Mouse (Mus musculus) lung, postnatal 0 days (tissue): ENCODE data around the gene Snf8. TPM values are rescaled to one million over a fixed set of nuclear protein-coding genes. Genes with fewer than 3 reads are reported as not detected.

Experiments used
- ATAC-seq: fragments of 200-750 bp; cut with Nextera tagmentation; 2 replicates; pipeline ENCODE4 v1.8.0; 2017; ENCODE audit warnings: moderate library complexity
- DNase-seq: peaks from one replicate; pipeline ENCODE4 v3.0.0-alpha.2; 2016; ENCODE audit warnings: low spot score
- H3K27ac ChIP-seq: fragments of 300-500 bp; sonication (generic); 2 replicates; pipeline ENCODE4 v1.5.1; 2014; ENCODE audit warnings: antibody characterized with exemption, mild to moderate bottlenecking, low read length, mixed read lengths
- H3K27me3 ChIP-seq: fragments of 300-500 bp; sonication (generic); replicated peaks from 2 replicates; pipeline ENCODE4 v1.6.1; 2014; ENCODE audit warnings: low read length, mixed read lengths; ENCODE audit not compliant: insufficient read depth
- H3K36me3 ChIP-seq: fragments of 300-500 bp; sonication (generic); 2 replicates; pipeline ENCODE4 v1.6.1; 2014; ENCODE audit warnings: low read length, mixed read lengths; ENCODE audit not compliant: insufficient read depth
- H3K4me1 ChIP-seq: fragments of 300-500 bp; sonication (generic); 2 replicates; pipeline ENCODE4 v1.6.1; 2014; ENCODE audit warnings: antibody characterized with exemption, low read depth, low read length, mixed read lengths; ENCODE audit not compliant: insufficient read depth
- H3K4me2 ChIP-seq: fragments of 300-500 bp; sonication (generic); replicated peaks from 2 replicates; pipeline ENCODE4 v1.6.1; 2014; ENCODE audit warnings: low read depth, mild to moderate bottlenecking, low read length, moderate library complexity, mixed read lengths
- H3K4me3 ChIP-seq: fragments of 300-500 bp; sonication (generic); 2 replicates; pipeline ENCODE4 v1.5.1; 2014; ENCODE audit warnings: low read depth, low read length
- H3K9ac ChIP-seq: fragments of 300-500 bp; sonication (generic); replicated peaks from 2 replicates; pipeline ENCODE4 v1.6.1; 2014; ENCODE audit warnings: low read depth, mild to moderate bottlenecking
- H3K9me3 ChIP-seq: fragments of 300-500 bp; sonication (generic); 2 replicates; pipeline ENCODE4 v1.6.1; 2016; ENCODE audit warnings: low read length, mixed read lengths
- CTCF ChIP-seq: IDR thresholded peaks from 2 replicates; pipeline ENCODE4 v1.5.1; 2016; ENCODE audit warnings: antibody characterized with exemption, mild to moderate bottlenecking
- EP300 ChIP-seq: IDR thresholded peaks from 2 replicates; pipeline ENCODE4 v1.6.1; 2016; ENCODE audit warnings: antibody characterized with exemption, mild to moderate bottlenecking, control low read depth
- WGBS: fragments of 180-500 bp; shearing (Covaris S2); extraction: QIAGEN DNeasy Blood & Tissue Kit; methylation state at CpG from one replicate; pipeline ENCODE4 v1.1.7; 2014; 5-methylcytosine and 5-hydroxymethylcytosine counted together
- polyA plus RNA-seq: library from polyadenylated mRNA; unstranded; fragments of >200 nt; fragmentation: Nextera tagmentation; extraction: Ambion mirVana; gene quantifications from 2 replicates; pipeline ENCODE4 v1.2.1, GENCODE M21; 2015

Snf8 gene
- polyA plus RNA-seq, 1 experiment from 2014 or later = 77.9 TPM

DNA sequence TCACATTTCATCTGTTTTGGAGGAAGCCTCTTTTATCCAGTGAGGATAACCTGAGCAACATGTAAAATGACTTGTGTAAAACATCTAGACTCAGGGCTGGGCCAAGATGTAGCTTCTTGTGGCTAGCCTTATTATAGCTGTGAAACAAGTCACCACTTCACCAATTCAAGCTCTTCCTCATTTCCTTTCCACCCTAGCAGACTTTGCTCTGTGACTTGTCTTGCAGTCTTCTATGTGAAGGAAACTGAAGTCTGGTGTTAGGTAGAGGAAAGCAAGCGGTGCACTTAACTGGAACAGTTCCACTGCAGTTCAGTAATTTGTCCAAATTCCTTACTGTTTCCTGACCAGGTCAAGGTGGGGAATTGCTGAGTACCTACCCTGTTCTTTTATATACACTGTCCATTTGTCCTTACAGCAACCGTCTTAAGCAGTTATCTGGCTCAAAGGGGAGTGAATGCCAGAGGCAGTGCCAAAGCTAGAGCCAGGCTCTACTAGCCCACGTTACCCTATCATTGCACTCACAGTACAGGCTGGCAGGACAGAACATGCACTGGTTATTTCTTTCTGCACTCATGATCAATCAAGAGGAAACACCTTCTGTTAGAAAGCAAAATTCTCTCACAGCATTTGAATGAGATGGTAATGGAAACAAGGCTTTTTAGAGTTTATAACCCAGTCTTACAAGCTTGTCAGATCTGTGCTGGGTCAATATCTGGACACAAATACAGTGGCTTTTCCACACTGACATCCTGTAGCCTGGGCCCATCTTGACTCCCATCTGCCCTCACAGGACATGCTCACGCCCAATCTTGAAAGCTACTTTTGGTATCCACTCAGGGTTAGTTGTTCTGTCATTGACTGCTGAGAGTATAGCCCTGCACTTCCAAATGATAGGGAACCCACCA lies 13.0 kb downstream of the Snf8 start:
- Histone ChIP-seq H3K9me3 (no peaks in the 10 kb centered on the region), H3K27me3 (no peaks in the 10 kb centered on the region), H3K9ac (no peak overlapping the region), H3K4me3 (no peak overlapping the region), H3K27ac (no peak overlapping the region), H3K36me3 (peaks cover 43% of the 10 kb centered on the region; the same call in 1 of the 2 replicates), H3K4me2 (no peak overlapping the region), H3K4me1 (no peaks in the 10 kb centered on the region)
- ATAC-seq (no peak), DNase-seq (no peak)
- 80% methylated on average over 4 of the region's 4 CpGs for WGBS
- no peak for TF ChIP-seq EP300
- TF ChIP-seq CTCF = no peak

DNA sequence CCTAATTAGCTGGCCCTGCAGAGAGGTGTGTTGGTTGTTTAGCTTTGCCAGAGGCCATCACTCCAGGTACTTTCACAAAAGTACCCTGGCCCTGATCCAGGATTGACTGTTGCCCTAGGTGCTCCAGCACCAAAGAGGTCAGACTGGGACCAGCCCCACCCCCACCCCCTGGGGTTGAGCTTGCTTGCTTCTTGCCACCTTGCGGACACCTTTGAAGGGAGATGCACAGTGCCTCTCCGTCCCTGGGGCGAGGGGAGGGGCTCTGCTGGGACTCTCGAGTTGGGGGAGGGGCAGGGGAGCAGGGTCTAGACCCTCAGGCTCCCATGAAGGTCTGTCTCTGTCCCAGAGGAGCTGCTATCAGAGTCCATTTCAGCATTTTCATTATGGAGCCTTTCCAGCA lies 15.3 kb downstream of the Snf8 start:
- DNase-seq (no peak), ATAC-seq (no peak)
- H3K4me2 ChIP-seq = no peak overlapping the region
- no peaks in the 10 kb centered on the region for H3K4me1 ChIP-seq
- no peak overlapping the region for H3K9ac ChIP-seq
- no peak overlapping the region for H3K4me3 ChIP-seq
- TF ChIP-seq CTCF = no peak
- TF ChIP-seq EP300 = no peak
- H3K36me3 ChIP-seq = peaks cover 49% of the 10 kb centered on the region; the same call in 1 of the 2 replicates
- H3K9me3 ChIP-seq = no peaks in the 10 kb centered on the region
- WGBS = 81% methylated on average over 4 of the region's 4 CpGs
- no peak overlapping the region for H3K27ac ChIP-seq
- H3K27me3 ChIP-seq = no peaks in the 10 kb centered on the region

DNA sequence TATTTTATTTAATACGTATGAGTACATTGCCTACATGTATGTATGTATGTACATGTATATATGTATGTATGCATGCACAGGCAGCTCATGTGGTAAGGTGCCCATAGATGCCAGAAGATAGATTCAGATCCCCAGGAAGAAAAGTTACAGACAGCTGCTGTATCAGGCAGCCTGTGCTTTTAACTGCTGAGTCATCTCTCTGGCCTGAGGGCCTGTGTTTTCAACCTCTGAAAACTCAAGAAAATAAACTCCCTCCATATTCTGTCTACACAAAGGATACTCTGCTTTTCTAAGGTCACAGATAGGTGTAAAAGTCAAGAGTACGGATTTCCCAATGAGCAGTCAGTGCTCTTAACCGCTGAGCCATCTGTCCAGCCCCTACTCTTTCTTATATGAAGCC lies 16.2 kb downstream of the Snf8 start:
- no peaks in the 10 kb centered on the region for H3K4me1 ChIP-seq
- no peak overlapping the region for H3K9ac ChIP-seq
- WGBS = 95% methylated on average over 3 of the region's 3 CpGs
- H3K36me3 ChIP-seq = peaks cover 53% of the 10 kb centered on the region; the same call in 1 of the 2 replicates
- H3K4me3 ChIP-seq = no peak overlapping the region
- no peak overlapping the region for H3K27ac ChIP-seq
- H3K4me2 ChIP-seq = no peak overlapping the region
- no peak for DNase-seq
- no peaks in the 10 kb centered on the region for H3K27me3 ChIP-seq
- no peaks in the 10 kb centered on the region for H3K9me3 ChIP-seq
- no peak for ATAC-seq
- no peak for TF ChIP-seq EP300
- TF ChIP-seq CTCF = no peak

DNA sequence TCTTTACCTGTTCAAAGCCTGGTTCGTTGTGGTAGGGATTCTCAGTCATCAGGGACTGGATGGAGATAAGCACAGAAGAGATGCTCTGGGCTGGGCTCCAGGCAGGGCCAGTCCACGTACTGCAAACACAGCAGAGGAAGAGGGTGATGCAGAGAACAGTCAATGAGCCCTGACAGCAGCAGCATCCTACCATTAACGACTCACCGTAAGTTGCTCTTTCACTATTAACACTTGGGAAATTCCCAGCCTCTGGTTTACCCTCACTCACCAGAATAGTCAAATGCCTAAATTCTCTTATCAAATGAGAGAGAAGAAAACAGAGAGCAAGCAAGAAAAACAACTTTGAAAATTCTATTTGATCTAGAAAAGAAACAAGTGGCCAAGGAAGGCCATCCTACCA lies 23.6 kb downstream of the Snf8 start:
- DNase-seq = no peak
- Histone ChIP-seq H3K27ac (no peak overlapping the region), H3K27me3 (no peaks in the 10 kb centered on the region), H3K36me3 (peaks cover 27% of the 10 kb centered on the region; the same call in 1 of the 2 replicates), H3K4me3 (no peak overlapping the region), H3K4me1 (0 out of 2 replicates have a peak, but pooled peaks cover 2% of the 10 kb centered on the region), H3K9ac (no peak overlapping the region), H3K4me2 (no peak overlapping the region), H3K9me3 (no peaks in the 10 kb centered on the region)
- ATAC-seq = no peak
- TF ChIP-seq EP300 = no peak
- TF ChIP-seq CTCF = no peak
- WGBS = 93% methylated on average over 4 of the region's 4 CpGs

DNA sequence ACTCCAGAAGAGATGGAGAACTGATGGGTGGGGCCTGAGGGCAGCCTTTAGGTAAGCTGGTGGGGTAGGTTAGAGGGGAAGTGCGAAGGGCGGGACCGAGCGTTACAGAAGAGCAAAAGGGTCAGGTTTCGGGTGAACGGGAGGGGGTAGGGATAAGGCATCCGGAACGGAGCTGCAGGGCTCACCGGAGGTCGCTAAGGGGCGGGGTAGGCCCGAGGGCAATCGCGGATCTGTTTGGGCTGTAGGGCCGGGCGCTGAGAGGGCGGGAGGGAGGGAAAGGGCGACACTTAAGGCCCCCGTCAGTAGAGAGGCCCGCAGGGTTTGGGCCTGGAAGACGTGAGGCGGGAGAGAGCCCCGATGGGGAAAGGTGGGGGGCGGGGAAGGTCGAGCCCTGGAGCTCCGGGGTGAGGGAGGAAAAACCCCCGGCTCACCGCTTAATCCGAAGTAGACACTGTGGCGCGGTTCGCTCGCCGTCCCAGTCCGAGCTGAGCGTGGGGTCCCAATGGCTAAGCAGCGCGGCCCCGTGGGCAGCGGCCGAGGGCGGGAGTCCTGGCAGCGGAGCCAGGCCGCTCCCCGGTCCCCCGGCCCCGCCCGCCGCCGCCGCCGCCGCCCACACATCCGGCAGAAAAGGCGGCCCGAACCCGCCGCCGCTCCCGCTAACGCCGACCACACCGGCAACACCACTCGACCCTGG lies 30.0 kb downstream of the Snf8 start:
- Histone ChIP-seq H3K36me3 (peaks cover 7% of the 10 kb centered on the region; the same call in 1 of the 2 replicates), H3K9ac (peak overlapping the region; percentile 88), H3K4me3 (peak overlapping the region; percentile 76), H3K4me1 (peaks cover 8% of the 10 kb centered on the region; the same call in 1 of the 2 replicates), H3K27ac (peak overlapping the region; percentile 88), H3K4me2 (peak overlapping the region; percentile 76), H3K9me3 (no peaks in the 10 kb centered on the region), H3K27me3 (no peaks in the 10 kb centered on the region)
- peak; percentile 58 for ATAC-seq
- TF ChIP-seq CTCF (no peak), EP300 (no peak)
- 2% methylated on average over 25 of the region's 64 CpGs for WGBS
- DNase-seq = peak; percentile 58

DNA sequence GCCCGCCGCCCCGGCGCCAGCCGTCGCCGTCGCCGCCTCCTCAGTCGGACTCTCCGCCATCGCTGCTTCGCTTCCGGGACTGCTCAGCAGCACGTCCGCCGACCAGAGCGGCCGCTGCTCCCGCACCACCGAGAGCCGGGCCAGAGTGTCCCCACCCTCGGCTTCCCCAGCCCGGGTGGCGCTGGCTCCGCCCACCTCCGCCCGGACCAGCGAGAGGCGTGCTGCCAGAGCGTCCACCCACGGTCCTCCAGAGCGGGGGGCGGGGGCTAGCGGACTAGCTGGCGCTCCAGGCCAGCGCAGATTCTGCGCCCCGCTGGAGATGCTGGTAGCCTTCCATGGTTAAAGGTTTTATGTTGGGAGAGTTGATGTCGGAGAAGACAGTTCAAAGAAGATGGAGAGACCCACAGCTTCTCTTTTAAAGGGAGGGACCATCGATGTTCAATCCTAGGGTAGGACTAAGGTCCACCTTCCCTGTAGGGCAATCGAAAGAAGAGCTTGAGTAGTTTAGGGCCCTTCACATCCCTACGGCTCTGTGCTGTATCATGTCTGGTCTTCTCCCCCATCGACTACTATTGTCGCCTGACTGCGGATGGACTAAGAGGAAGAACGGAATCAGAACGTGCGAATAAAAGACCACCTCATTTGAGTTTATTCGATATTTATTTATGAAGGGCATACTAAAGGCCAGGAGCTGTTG lies 30.7 kb downstream of the Snf8 start, which contains the start of gene Ube2z:
TSS of gene Ube2z (minus strand) at position 174 of the 697 bp plus-strand sequence.
- peak within 1 kb of the TSS; percentile 76 for H3K4me3 ChIP-seq
- TF ChIP-seq CTCF (peak; percentile 38), EP300 (no peak)
- 5% methylated on average over 41 of the region's 50 CpGs for WGBS

More for the DNA sequence above, 30.7 kb downstream of the Snf8 start, which contains the start of gene Ube2z:
- H3K9ac ChIP-seq = peak within 1 kb of the TSS; percentile 88
- H3K9me3 ChIP-seq = no peaks in the 10 kb centered on the region
- H3K27me3 ChIP-seq = no peaks in the 10 kb centered on the region
- H3K4me2 ChIP-seq = peak within 1 kb of the TSS; percentile 76
- peaks cover 8% of the 10 kb centered on the region; the same call in 1 of the 2 replicates for H3K4me1 ChIP-seq
- ATAC-seq (peak; percentile 98), DNase-seq (peak; percentile 98)
- H3K36me3 ChIP-seq = peaks cover 6% of the 10 kb centered on the region; the same call in 1 of the 2 replicates
- peak within 1 kb of the TSS; percentile 88 for H3K27ac ChIP-seq
